11 mouse cellular contexts compared by ENCODE assay signal in the genomic region with DNA sequence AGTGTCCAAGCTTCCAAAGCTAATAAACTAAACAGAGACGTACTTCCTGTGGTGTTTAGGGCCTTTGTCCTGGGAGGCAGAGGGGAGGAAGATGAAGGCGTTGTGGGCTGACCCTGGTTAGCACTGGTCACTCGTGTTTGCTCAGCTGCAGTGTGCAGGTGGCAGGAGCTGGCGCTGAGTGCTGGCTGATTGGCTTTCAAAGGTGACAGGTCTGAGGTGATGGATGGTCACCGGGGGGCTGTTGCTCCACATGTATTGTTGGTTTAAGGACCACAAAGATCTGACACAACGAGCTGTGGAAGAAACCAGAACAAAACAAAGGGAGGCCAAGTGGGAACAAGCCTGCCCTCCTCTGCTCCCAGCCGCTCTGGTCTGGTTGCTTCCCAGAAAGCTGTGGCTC.
DNase-seq lines count a peak whose midpoint lies in the region; ATAC-seq and TF ChIP-seq lines count a peak whose summit lies in the region.
"Had no signal": no experiment of that assay in that cellular context is flagged by ENCODE, and none has a peak within 500 bp of the region (broad histone marks: within the 10 kb centered on the region; RNA-seq: fewer than 3 reads in every experiment).

No protein-coding gene starts in this region.

- peak; percentile 68; the same call in 1 of the 2 replicates for ATAC-seq in kidney, postnatal 0 days (replicated peaks; ENCODE audit: low FRiP score, low read depth)

- peaks cover 4% of the 10 kb centered on the region; the same call in 1 of the 2 replicates for H3K4me1 ChIP-seq in kidney, postnatal 0 days (replicated peaks; ENCODE audit: insufficient read depth, low read length)
- peaks cover 24% of the 10 kb centered on the region for H3K4me1 ChIP-seq in limb, embryonic 10.5 days
- no peaks in the 10 kb centered on the region; the same call in 1 of the 2 replicates for H3K4me1 ChIP-seq in cerebellum, adult 2 months (ENCODE audit: control insufficient read depth, insufficient read depth, low read length)
- H3K4me1 ChIP-seq: liver, embryonic 13.5 days had no signal

- H3K27me3 ChIP-seq in kidney, postnatal 0 days (ENCODE audit: insufficient read depth, low read length), result no peaks in the 10 kb centered on the region
- no peaks in the 10 kb centered on the region for H3K27me3 ChIP-seq in limb, embryonic 10.5 days (ENCODE audit: low read depth, poor library complexity, severe bottlenecking)
- no peaks in the 10 kb centered on the region for H3K27me3 ChIP-seq in cerebellum, adult 2 months (ENCODE audit: control insufficient read depth, insufficient read depth, low read length)
- H3K27me3 ChIP-seq: liver, embryonic 13.5 days had no signal

- no peaks in the 10 kb centered on the region for H3K9me3 ChIP-seq in kidney, postnatal 0 days (replicated peaks; ENCODE audit: low read length)
- H3K9me3 ChIP-seq in limb, embryonic 10.5 days (replicated peaks), result no peaks in the 10 kb centered on the region
- H3K9me3 ChIP-seq: liver, embryonic 13.5 days had no signal

- no peak for TF ChIP-seq POLR2A in cerebellum, adult 2 months (IDR thresholded peaks at IDR 0.05; ENCODE audit: borderline replicate concordance, insufficient read depth, low read length)

- DNase-seq in adrenal gland, postnatal 14 days, result peak; percentile 13
- no peak for DNase-seq in adrenal gland, adult (ENCODE audit: inconsistent age in 2 of 2, low spot score in 1 of 2)
- DNase-seq in kidney, postnatal 0 days (ENCODE audit: low spot score), result peak; percentile 51
- DNase-seq in kidney, adult 11 months, result no peak
- DNase-seq in Muller cell, postnatal 12 days (ENCODE audit: inconsistent ontology term), result peak; percentile 43
- DNase-seq in limb, embryonic 10.5 days (ENCODE audit: low spot score), result peak; percentile 64
- DNase-seq in left cerebral cortex, adult 9 months (ENCODE audit: low spot score in 2 of 2), result no peak
- DNase-seq in cerebellum, adult 2 months, result no peak
- DNase-seq: liver, embryonic 13.5 days; spleen, adult 18-20 months had no signal

- no peak overlapping the region for H3K9ac ChIP-seq in kidney, postnatal 0 days (ENCODE audit: low read depth, low read length)
- H3K9ac ChIP-seq: liver, embryonic 13.5 days had no signal

- 10% methylated on average over 7 of the region's 7 CpGs for WGBS in kidney, postnatal 0 days
- WGBS in limb, embryonic 10.5 days, result 16% methylated on average over 7 of the region's 7 CpGs
- 45% methylated on average over 7 of the region's 7 CpGs for WGBS in cerebellum, adult 2 months

- no peak for TF ChIP-seq CTCF in kidney, postnatal 0 days (IDR thresholded peaks at IDR 0.05; ENCODE audit: low read depth)
- no peak for TF ChIP-seq CTCF in cerebellum, adult 2 months (IDR thresholded peaks at IDR 0.05; ENCODE audit: borderline replicate concordance, insufficient read depth, low read depth, low read length)

- no peak overlapping the region for H3K4me3 ChIP-seq in kidney, postnatal 0 days (replicated peaks; ENCODE audit: low read depth, low read length)
- H3K4me3 ChIP-seq in limb, embryonic 10.5 days, result no peak overlapping the region
- no peak overlapping the region for H3K4me3 ChIP-seq in cerebellum, adult 2 months (replicated peaks; ENCODE audit: insufficient read depth, low read depth, low read length)
- H3K4me3 ChIP-seq: liver, embryonic 13.5 days had no signal

- no peak overlapping the region for H3K27ac ChIP-seq in kidney, postnatal 0 days
- peak overlapping the region; percentile 82 for H3K27ac ChIP-seq in limb, embryonic 10.5 days
- H3K27ac ChIP-seq in cerebellum, adult 2 months (ENCODE audit: insufficient read depth, low read length), result no peak overlapping the region
- H3K27ac ChIP-seq: liver, embryonic 13.5 days; stomach, postnatal 0 days had no signal

- no peaks in the 10 kb centered on the region for H3K36me3 ChIP-seq in kidney, postnatal 0 days (ENCODE audit: insufficient read depth, low read length)
- no peaks in the 10 kb centered on the region for H3K36me3 ChIP-seq in limb, embryonic 10.5 days
- H3K36me3 ChIP-seq: liver, embryonic 13.5 days had no signal

- H3K4me2 ChIP-seq in kidney, postnatal 0 days (ENCODE audit: low read length), result no peak overlapping the region
- H3K4me2 ChIP-seq: liver, embryonic 13.5 days had no signal

Comparison
In these comparisons a context has a peak if more than half of its experiments do, and no peak if none do; other contexts are left out.
1. DNase-seq: peak in adrenal gland, postnatal 14 days (single experiment), kidney, postnatal 0 days (single experiment), Muller cell, postnatal 12 days (single experiment) and limb, embryonic 10.5 days (single experiment); none in adrenal gland, adult (0 of 2), kidney, adult 11 months (single experiment), left cerebral cortex, adult 9 months (0 of 2) and cerebellum, adult 2 months (0 of 2).